Mouse (Mus musculus): ENCODE measurements at regions not wholly inside any gene's neighbourhood (a gene's known extent, or its start where the extent isn't known, plus 50 kb on each side); places are given as distances from the start of the nearest gene placed in this dataset.
"Not testable (repeated sequence)": the region's sequence is repeated elsewhere in the genome, so short reads cannot be mapped to it uniquely, and the experiment has no call there.

DNA sequence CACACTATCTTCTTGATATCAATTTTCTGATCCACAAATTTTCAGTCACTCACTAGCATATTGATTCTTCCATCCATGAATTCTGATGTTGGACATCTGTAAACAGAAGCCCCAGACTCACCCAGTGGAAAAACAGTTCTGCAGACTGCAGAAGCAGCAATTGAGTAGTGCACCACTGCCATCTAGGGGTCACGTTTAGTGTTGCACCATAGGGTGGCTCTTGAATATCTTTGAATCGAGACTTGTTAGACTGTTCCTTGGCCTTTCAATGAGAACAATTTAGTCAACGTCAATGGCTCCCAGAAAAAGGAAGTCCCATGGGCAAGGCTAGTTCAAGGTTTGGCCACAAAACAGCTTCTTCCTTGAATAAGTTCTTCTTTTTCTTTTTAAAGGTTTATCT lies 828.1 kb downstream of the Gm10330 start:
- not testable (repeated sequence) for H3K36me3 ChIP-seq (ENCODE audit: control insufficient read depth, insufficient read depth, low read length); DNase-seq (ENCODE audit: low spot score); H3K4me3 ChIP-seq (ENCODE audit: low read depth, low read length); ATAC-seq (ENCODE audit: insufficient number of reproducible peaks, low FRiP score, low TSS enrichment, low read depth); H3K9me3 ChIP-seq (ENCODE audit: control insufficient read depth, low read length); H3K27me3 ChIP-seq (ENCODE audit: control insufficient read depth, insufficient read depth, low read length); H3K4me2 ChIP-seq (ENCODE audit: low read depth, severe bottlenecking); H3K9ac ChIP-seq (ENCODE audit: low read length); H3K4me1 ChIP-seq (ENCODE audit: control insufficient read depth, insufficient read depth, low read length); H3K27ac ChIP-seq (replicated peaks; ENCODE audit: low read depth, low read length)
- WGBS, result 54% methylated on average over 3 of the region's 3 CpGs

DNA sequence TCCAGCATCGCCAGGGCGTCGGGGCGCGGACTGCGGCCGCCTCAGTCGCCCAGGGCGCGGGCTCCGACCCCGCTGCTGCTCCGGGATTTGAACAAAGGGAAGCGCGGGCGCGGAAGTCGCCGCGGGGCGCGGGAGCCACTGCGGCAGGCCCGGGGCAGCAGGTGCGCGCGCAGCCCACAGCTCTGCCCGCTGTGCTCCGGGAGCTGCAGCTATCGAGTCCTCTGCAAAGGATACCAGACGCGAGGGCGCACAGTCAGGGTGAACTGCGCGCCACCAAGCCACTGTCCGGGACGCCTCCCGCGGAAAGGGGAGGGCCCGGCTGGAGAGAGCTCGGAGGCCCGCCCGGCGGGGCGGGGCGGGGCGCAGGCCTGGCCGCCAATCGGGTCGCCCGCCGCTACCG lies 873.9 kb downstream of the Gm10330 start:
- H3K4me1 ChIP-seq (ENCODE audit: control insufficient read depth, insufficient read depth, low read length); ATAC-seq (ENCODE audit: insufficient number of reproducible peaks, low FRiP score, low TSS enrichment, low read depth); H3K9me3 ChIP-seq (ENCODE audit: control insufficient read depth, low read length); H3K27me3 ChIP-seq (ENCODE audit: control insufficient read depth, insufficient read depth, low read length); H3K27ac ChIP-seq (replicated peaks; ENCODE audit: low read depth, low read length); H3K36me3 ChIP-seq (ENCODE audit: control insufficient read depth, insufficient read depth, low read length): not testable (repeated sequence)
- peak overlapping the region; percentile 62 for H3K9ac ChIP-seq (ENCODE audit: low read length)
- WGBS, result 0% methylated on average over 33 of the region's 53 CpGs
- peak; percentile 77 for DNase-seq (ENCODE audit: low spot score)
- peak overlapping the region; percentile 51 for H3K4me3 ChIP-seq (ENCODE audit: low read depth, low read length)
- peak overlapping the region; percentile 41; the same call in 1 of the 2 replicates for H3K4me2 ChIP-seq (ENCODE audit: low read depth, severe bottlenecking)
